Mouse (Mus musculus): Measurements from ENCODE around the gene Bloc1s4.
A peak's percentile ranks its signal among the peaks of the same experiment; 100 is the strongest.

The Bloc1s4 gene

GRCm38 (mm10) chr5:36719601-36720000 lies 28.8 kb downstream of the Bloc1s4 start:
- no peak for DNase-seq (ENCODE audit: low read depth in 1 of 2, low spot score in 2 of 2)

- no peak for DNase-seq (ENCODE audit: low read depth in 1 of 2, low spot score in 2 of 2)
These were observed 29.3 kb downstream of the Bloc1s4 start for GRCm38 (mm10) chr5:36719135-36719534.

- DNase-seq (ENCODE audit: low read depth in 1 of 2, low spot score in 2 of 2), result no peak
These were observed 30.6 kb downstream of the Bloc1s4 start for GRCm38 (mm10) chr5:36717889-36718288.

DNA sequence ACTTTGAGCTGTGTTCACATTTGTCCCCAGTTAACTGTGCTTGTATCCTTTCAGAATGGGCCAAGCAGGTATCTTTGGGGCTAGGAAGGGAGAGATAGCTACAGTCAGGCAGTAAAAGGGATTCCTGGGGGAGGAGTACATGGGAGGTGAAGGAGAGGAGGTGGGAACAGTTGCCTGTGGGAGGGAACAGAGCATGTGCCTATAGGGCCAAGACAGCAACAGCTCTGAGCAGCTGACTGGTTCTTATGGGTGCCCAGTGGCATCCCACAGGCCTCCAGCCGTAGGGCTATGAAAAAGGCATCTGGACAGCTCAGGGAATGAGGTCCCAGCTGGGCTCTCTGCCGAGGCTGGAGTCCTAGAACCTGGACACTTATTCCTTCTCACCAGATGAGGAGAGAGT lies 31.6 kb downstream of the Bloc1s4 start:
- DNase-seq (ENCODE audit: low read depth in 1 of 2, low spot score in 2 of 2), result no peak

GRCm38 (mm10) chr5:36714832-36715231 lies 33.6 kb downstream of the Bloc1s4 start:
- no peak for DNase-seq (ENCODE audit: low read depth in 1 of 2, low spot score in 2 of 2)

- no peak for DNase-seq (ENCODE audit: low read depth in 1 of 2, low spot score in 2 of 2)
These were observed 34.8 kb downstream of the Bloc1s4 start for GRCm38 (mm10) chr5:36713693-36714092.

DNA sequence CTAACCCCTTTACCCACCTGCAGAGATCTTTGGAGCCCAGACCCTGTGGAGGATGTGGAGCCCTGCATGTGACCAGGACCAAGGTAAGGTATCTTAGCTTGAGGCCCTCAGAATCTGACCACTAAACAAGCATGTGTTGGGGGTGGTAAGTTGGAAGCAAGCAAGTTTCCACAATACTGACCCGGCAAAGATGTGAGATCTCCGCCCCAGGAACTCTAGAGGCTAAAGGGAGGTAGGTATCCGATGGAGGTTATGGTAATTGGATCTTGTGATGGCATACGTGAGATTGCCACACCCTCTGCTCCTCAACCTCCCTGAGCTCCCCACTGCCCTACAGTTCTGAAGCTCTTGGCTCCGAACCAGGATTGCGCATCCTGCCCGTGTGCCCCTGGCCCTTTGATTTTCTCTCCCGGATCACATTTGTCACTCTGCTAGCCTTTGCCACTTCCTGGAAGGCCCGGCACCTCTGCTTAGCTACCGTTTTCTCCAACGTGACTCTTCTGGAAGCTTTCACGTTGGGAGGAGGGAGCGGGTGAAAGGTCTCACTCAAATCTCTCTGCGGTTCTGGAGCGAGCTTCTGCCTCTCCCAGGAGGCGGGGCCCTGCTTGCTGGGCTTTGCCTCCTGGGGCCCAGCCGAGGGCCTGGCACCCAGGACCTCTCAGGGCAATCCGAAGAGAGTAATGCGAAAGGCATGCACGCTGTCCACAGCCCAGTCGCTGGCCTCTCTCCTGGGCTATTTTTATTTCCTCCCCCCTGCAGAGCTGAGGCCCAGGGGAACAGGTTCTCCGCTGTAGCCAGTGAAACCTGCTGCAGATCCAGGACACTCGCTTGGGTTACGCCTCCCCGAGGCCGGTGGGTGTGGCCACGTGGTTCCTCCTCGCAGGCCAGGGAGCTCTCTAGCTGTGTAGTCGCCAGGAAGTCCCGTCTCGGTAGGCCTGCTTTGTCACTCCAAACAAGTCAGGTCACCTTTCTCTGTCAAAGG lies 35.6 kb downstream of the Bloc1s4 start:
- peak; percentile 49 to 76 for DNase-seq (ENCODE audit: low read depth in 1 of 2, low spot score in 2 of 2)

DNA sequence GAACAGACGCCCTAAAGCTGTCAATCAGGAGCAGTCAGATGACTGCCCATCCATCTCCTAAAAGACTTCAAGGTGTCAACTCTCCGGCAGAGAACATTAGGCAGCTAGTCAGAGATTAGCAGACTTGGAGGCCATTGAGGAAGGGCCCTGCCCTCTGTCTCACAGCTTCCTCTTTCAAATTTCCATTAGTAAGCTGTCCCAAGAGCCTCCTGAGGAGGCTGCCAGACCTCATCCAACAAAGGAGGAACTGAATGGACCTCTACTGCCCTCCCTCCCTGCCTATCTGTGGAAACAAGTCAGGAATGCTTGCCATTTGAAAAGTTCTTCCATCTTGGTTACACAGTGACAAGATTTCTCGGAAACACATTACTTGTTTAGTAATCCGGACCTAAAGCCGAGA lies 36.6 kb downstream of the Bloc1s4 start:
- peak in 1 of 2 experiments; percentile 25 for DNase-seq (ENCODE audit: low read depth in 1 of 2, low spot score in 2 of 2)

GRCm38 (mm10) chr5:36705792-36706191 lies 42.7 kb downstream of the Bloc1s4 start:
- DNase-seq (ENCODE audit: low read depth in 1 of 2, low spot score in 2 of 2), result no peak

DNA sequence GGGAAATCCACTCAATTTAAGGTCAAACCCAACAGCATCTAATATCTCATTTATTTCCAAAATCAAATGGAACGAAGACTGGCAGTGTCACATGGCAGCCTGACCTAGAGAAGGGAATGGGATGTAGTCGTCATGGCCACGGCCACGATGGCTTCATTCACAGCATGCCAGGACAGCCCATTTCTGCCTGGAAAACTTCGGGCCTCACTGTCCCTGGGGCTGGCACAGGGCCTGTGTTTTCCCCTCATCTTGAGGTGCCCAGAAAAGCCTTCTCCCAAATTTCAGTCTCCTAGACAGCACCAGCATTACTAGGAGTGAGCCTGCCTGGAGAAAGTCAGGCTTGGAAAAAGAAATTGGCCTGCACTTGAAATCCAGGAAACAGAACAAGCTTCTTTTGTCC lies 43.1 kb downstream of the Bloc1s4 start:
- DNase-seq (ENCODE audit: low read depth in 1 of 2, low spot score in 2 of 2), result no peak

GRCm38 (mm10) chr5:36704684-36705083 lies 43.8 kb downstream of the Bloc1s4 start:
- no peak for DNase-seq (ENCODE audit: low read depth in 1 of 2, low spot score in 2 of 2)

GRCm38 (mm10) chr5:36700939-36701620 lies 47.4 kb downstream of the Bloc1s4 start:
- no peak for DNase-seq (ENCODE audit: low read depth in 1 of 2, low spot score in 2 of 2)

DNA sequence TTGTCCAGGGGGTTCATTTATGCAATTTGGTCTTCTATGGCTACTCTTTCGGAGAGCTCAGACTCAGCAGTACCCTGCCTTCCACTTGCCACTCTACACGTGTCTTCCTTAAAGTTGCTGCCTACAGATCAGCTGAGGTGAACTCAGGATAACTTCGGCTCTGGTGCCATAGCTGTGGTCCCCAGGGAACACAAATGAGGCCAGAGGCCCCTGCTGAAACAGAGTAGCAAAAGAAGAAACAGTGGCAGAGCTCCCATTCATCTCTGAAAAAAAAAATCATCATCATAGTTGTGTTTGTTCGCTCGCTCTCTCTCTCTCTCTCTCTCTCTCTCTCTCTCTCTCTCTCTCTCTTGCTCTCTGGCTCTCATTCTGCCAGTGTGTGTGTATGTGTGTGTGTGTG lies 49.8 kb downstream of the Bloc1s4 start:
- no peak for DNase-seq (ENCODE audit: low read depth in 1 of 2, low spot score in 2 of 2)

GRCm38 (mm10) chr5:36698067-36698670 lies 50.3 kb downstream of the Bloc1s4 start:
- DNase-seq (ENCODE audit: low read depth in 1 of 2, low spot score in 2 of 2), result no peak
